Mouse (Mus musculus): ENCODE measurements at regions not wholly inside any gene's neighbourhood (a gene's known extent, or its start where the extent isn't known, plus 50 kb on each side); places are given as distances from the start of the nearest gene placed in this dataset.

DNA sequence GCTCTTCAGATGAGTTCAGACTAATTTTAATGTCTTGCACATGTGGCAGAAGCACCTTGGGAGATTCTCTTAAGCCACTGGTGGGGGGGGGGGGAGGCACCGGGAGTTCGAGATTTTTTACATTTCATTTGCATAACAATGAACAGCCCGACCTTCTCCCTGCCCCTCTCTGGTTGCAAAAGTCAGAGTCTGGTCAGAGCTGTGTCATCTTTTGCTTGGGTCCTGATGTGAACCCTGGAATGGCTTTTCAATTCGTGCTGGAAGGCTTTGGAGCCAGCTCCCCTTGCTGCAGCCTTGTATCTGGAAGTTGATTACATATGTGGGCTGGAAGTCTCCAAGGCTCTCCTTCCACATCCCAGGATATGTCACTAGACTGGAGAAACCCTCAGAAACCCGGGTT is 365.7 kb upstream of the Tbx3 start:
- TF ChIP-seq ZNF384 (IDR thresholded peaks at IDR 0.05; ENCODE audit: low read depth, low read length) (no peak), CHD1 (IDR thresholded peaks at IDR 0.05; ENCODE audit: low read depth, low read length) (no peak), ZMIZ1 (IDR thresholded peaks at IDR 0.05; ENCODE audit: low read depth, low read length) (no peak), POLR2A (IDR thresholded peaks at IDR 0.05; ENCODE audit: control insufficient read depth in 1 of 2, insufficient read depth in 1 of 2, low read depth in 1 of 2, low read length in 2 of 2, poor library complexity in 1 of 2) (no peak), POLR2AphosphoS5 (IDR thresholded peaks at IDR 0.05; ENCODE audit: borderline replicate concordance, low read depth, low read length) (no peak), EP300 (IDR thresholded peaks at IDR 0.05; ENCODE audit: low read depth in 1 of 2, low read length in 2 of 2) (no peak)
